Mouse (Mus musculus) embryonic fibroblast, embryonic 13.5 days (primary cell): ENCODE results near the gene Camsap3.

Experiments used
- CTCF ChIP-seq: IDR thresholded peaks from 2 replicates; pipeline ENCODE4 v1.5.1; 2011; ENCODE audit warnings: mild to moderate bottlenecking, control low read depth, low read length, moderate library complexity, borderline replicate concordance; ENCODE audit not compliant: insufficient read depth
- POLR2A ChIP-seq: IDR thresholded peaks from 2 replicates; pipeline ENCODE4 v1.6.1; 2011; ENCODE audit warnings: low read depth, mild to moderate bottlenecking, control low read depth, low read length, moderate library complexity

DNA sequence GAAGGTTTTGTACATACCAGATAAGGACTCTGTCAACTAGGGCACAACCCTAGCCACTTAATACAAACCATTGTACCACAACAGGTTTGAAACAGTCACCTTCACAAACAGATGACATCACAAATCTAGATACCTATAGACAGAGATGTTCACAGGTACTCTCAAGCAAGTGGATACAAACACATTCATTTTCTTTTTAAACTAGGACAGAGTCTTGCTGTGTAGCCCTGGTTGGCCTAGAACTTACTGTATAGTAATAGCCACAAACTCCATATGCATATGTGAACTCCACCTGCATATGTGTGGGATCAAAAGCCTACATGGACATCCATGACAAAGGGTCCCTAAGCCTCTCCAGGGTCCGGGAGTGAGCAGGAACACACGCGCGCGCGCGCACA is at the start of gene Camsap3:
- no peak for TF ChIP-seq POLR2A
- TF ChIP-seq CTCF, result no peak
